Mouse (Mus musculus) c-Kit-positive CD71-positive TER-119-positive erythroid progenitor cells, embryonic 14.5 days (primary cell): ENCODE measurements around the gene Cyp4a30b.
"Not testable (repeated sequence)": the region's sequence is repeated elsewhere in the genome, so short reads cannot be mapped to it uniquely, and the experiment has no call there.

Source experiments
- DNase-seq: peaks from one replicate; pipeline ENCODE4 v3.0.0-alpha.2; 2013; ENCODE audit warnings: low spot score

Cyp4a30b gene

GRCm38 (mm10) chr4:115452304-115452703 is at the start of gene Cyp4a30b:
Cyp4a30b (plus strand) TSS chr4:115452604.
- DNase-seq, result no peak

- not testable (repeated sequence) for DNase-seq
Observed at GRCm38 (mm10) chr4:115411324-115411723, 41.1 kb upstream of the Cyp4a30b start, which contains the start of gene Cyp4a12b. Cyp4a12b (plus strand) TSS chr4:115411624.

- no peak for DNase-seq
Observed at GRCm38 (mm10) chr4:115450577-115451137, 1.7 kb upstream of the Cyp4a30b start.

DNA sequence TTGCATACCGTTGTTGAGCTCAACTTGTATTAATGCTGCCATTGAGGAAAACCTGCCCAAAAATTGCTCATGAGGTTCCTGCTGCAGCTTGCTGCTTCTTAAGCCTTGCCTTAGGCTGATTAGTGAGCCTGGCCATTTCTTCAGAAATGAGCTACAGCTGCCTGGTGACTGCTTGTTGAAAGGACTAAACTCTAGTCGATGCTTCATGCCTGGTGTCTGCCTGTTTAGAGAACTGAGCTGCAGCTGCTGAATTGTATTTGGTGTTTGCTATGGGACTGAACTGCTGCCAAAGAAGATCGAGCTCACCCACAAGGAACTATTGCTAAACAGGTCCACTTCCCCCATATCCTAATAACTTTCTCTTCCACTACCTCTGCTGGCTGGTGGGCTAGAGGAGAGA is 21.2 kb downstream of the Cyp4a30b start:
- DNase-seq, result not testable (repeated sequence)

- not testable (repeated sequence) for DNase-seq
Observed at GRCm38 (mm10) chr4:115476051-115476450, 23.6 kb downstream of the Cyp4a30b start.

- no peak for DNase-seq
Observed at GRCm38 (mm10) chr4:115481006-115481652, 28.7 kb downstream of the Cyp4a30b start.

DNA sequence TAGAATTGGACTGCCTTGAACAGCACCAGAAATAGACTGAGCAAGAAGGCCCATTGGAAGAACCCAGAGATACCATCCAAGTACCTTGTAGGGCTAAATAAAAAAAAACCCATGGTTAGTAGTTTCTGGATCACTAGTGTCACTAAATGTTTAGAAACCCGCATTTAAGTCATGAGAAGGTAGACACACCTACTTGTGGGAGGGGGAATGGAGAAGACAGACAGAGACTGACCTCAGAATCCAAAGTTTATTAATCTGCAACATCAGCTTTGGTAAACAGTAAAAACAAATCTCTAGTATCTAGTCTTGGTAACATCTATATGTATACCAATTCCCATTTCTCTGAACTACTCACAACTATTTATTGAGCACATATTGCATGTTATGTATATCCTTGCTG is 43.6 kb downstream of the Cyp4a30b start, which contains the start of gene Cyp4a14:
TSS of gene Cyp4a14 (minus strand) at position 142 of the 400 bp plus-strand sequence.
- no peak for DNase-seq

GRCm38 (mm10) chr4:115497466-115497865 is 45.1 kb downstream of the Cyp4a30b start:
- no peak for DNase-seq

- DNase-seq, result not testable (repeated sequence)
Observed at GRCm38 (mm10) chr4:115513964-115514363, 61.6 kb downstream of the Cyp4a30b start.

DNA sequence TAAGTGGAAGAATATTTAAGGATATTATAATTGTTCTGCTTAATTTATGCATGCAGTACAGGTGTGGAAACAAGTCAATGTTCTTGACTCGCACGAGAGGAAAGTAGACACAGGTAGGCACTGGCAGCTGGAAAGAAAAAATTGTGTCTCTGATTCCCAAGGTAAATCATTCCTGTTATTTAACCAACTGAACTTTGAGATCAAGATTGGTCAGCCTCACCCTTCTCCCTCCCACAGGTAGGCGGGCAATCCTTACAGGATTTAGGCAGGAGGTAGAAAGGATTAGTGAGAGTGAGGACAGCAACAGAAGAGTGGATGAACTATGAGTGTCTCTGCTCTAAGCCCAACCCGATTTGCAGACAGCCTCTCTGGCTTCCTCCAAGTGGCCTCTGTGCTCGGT is 65.6 kb downstream of the Cyp4a30b start, which contains the start of gene Cyp4a10:
TSS of gene Cyp4a10 (plus strand) at position 265 of the 400 bp plus-strand sequence.
- not testable (repeated sequence) for DNase-seq

GRCm38 (mm10) chr4:115519444-115519843 is 67.0 kb downstream of the Cyp4a30b start:
- no peak for DNase-seq
